Comparison of ENCODE assay signal across 8 mouse cellular contexts in genomic region chr17:36826002-36826401, GRCm38 (mm10). TPM values are rescaled to one million over a fixed set of nuclear protein-coding genes. Genes with fewer than 3 reads are reported as not detected.
DNase-seq lines count a peak whose midpoint lies in the region; ATAC-seq and TF ChIP-seq lines count a peak whose summit lies in the region.
"Not testable (repeated sequence)": the region's sequence is repeated elsewhere in the genome, so short reads cannot be mapped to it uniquely, and the experiment has no call there.

No protein-coding gene starts in this region.

- H3K27me3 ChIP-seq in forebrain, embryonic 11.5 days (ENCODE audit: control insufficient read depth, insufficient read depth, low read length); heart, postnatal 0 days (ENCODE audit: control insufficient read depth, insufficient read depth, low read length); liver, embryonic 11.5 days (replicated peaks; ENCODE audit: control insufficient read depth, insufficient read depth, low read length); splenic B cell, adult 2 months (ENCODE audit: control insufficient read depth, insufficient read depth, low read length, poor library complexity, severe bottlenecking): not testable (repeated sequence)

- H3K36me3 ChIP-seq in forebrain, embryonic 11.5 days (ENCODE audit: control insufficient read depth, insufficient read depth, low read length); heart, postnatal 0 days (replicated peaks; ENCODE audit: control insufficient read depth, insufficient read depth, low read length); liver, embryonic 11.5 days (ENCODE audit: control insufficient read depth, insufficient read depth, low read length); splenic B cell, adult 2 months (ENCODE audit: control insufficient read depth, insufficient read depth, low read length, poor library complexity, severe bottlenecking): not testable (repeated sequence)

- not testable (repeated sequence) for ATAC-seq in forebrain, embryonic 11.5 days (replicated peaks; ENCODE audit: low FRiP score)
- peak; percentile 75 for ATAC-seq in heart, postnatal 0 days (ENCODE audit: insufficient read depth, low read depth)
- peak; percentile 17; the same call in 1 of the 2 replicates for ATAC-seq in liver, embryonic 11.5 days (replicated peaks; ENCODE audit: low FRiP score)

- 13% methylated on average over 5 of the region's 5 CpGs for WGBS in forebrain, embryonic 11.5 days
- 18% methylated on average over 5 of the region's 5 CpGs for WGBS in heart, postnatal 0 days
- WGBS in liver, embryonic 11.5 days = 15% methylated on average over 5 of the region's 5 CpGs

- not testable (repeated sequence) for H3K9me3 ChIP-seq in forebrain, embryonic 11.5 days (ENCODE audit: control insufficient read depth, low read length); heart, postnatal 0 days (replicated peaks; ENCODE audit: control insufficient read depth, low read length); liver, embryonic 11.5 days (ENCODE audit: control insufficient read depth, low read length)

- H3K9ac ChIP-seq in forebrain, embryonic 11.5 days (ENCODE audit: low read length); heart, postnatal 0 days (replicated peaks; ENCODE audit: low read depth, low read length); liver, embryonic 11.5 days (ENCODE audit: low read depth, low read length): not testable (repeated sequence)

- peak; percentile 86 for DNase-seq in CD4-positive helper T cell, adult 2 months (ENCODE audit: low read depth, low spot score)
- DNase-seq in brain, embryonic 18.5 days (ENCODE audit: low read depth, low spot score) = peak; percentile 54
- DNase-seq in forebrain, embryonic 11.5 days (ENCODE audit: low spot score) = peak; percentile 72
- DNase-seq in heart, postnatal 0 days (ENCODE audit: low spot score) = peak; percentile 82
- DNase-seq in kidney, postnatal 25 days = peak; percentile 92 to 96
- not testable (repeated sequence) for DNase-seq in liver, embryonic 11.5 days (ENCODE audit: low spot score)
- DNase-seq in naive thymus-derived CD4-positive, alpha-beta T cell, adult 2 months (ENCODE audit: low read depth) = peak; percentile 89
- DNase-seq in splenic B cell, adult 2 months (ENCODE audit: low read depth, low spot score) = peak; percentile 82

- not testable (repeated sequence) for TF ChIP-seq EP300 in heart, postnatal 0 days (IDR thresholded peaks at IDR 0.05; ENCODE audit: low read depth)

- not testable (repeated sequence) for H3K4me3 ChIP-seq in forebrain, embryonic 11.5 days (ENCODE audit: low read depth, low read length); heart, postnatal 0 days (ENCODE audit: low read depth, low read length); liver, embryonic 11.5 days (ENCODE audit: low read depth, low read length)

- not testable (repeated sequence) for H3K27ac ChIP-seq in forebrain, embryonic 11.5 days (ENCODE audit: low read depth, low read length); heart, postnatal 0 days (ENCODE audit: low read depth); liver, embryonic 11.5 days (ENCODE audit: low read depth, low read length)

- TF ChIP-seq CTCF in heart, postnatal 0 days (IDR thresholded peaks at IDR 0.05; ENCODE audit: low read depth) = peak; percentile 78

- not testable (repeated sequence) for H3K4me1 ChIP-seq in forebrain, embryonic 11.5 days (replicated peaks; ENCODE audit: control insufficient read depth, insufficient read depth, low read length); heart, postnatal 0 days (ENCODE audit: control insufficient read depth, insufficient read depth); liver, embryonic 11.5 days (replicated peaks; ENCODE audit: control insufficient read depth, insufficient read depth, low read length)

- H3K4me2 ChIP-seq in forebrain, embryonic 11.5 days (ENCODE audit: low read depth, low read length, severe bottlenecking); heart, postnatal 0 days (ENCODE audit: low read depth, low read length); liver, embryonic 11.5 days: not testable (repeated sequence)

RNA-seq across cellular contexts. Expression of gene Trim26, which starts 10.9 kb away (rescaled TPM):
- 30.9 and 31.7 TPM in 2 replicates for polyA plus RNA-seq in forebrain, embryonic 11.5 days (2014; fragmentation: Nextera tagmentation; extraction: Ambion mirVana)
- 11.4 and 13.8 TPM in 2 replicates for total RNA-seq in heart, postnatal 0 days (2014; rRNA removed; ENCODE audit: low replicate concordance)
- 14.0 and 14.9 TPM in 2 replicates for polyA plus RNA-seq in heart, postnatal 0 days (2015; fragmentation: Nextera tagmentation; extraction: Ambion mirVana)
- 16.6 and 20.7 TPM in 2 replicates for polyA plus RNA-seq in liver, embryonic 11.5 days (2014; fragmentation: Nextera tagmentation; extraction: Ambion mirVana)

RNA-seq across cellular contexts. Expression of gene H2-M10.6, which starts 14.0 kb away (rescaled TPM):
- polyA plus RNA-seq in forebrain, embryonic 11.5 days (2014; fragmentation: Nextera tagmentation; extraction: Ambion mirVana) = not detected in 2 replicates
- not detected in 2 replicates for total RNA-seq in heart, postnatal 0 days (2014; rRNA removed; ENCODE audit: low replicate concordance)
- polyA plus RNA-seq in heart, postnatal 0 days (2015; fragmentation: Nextera tagmentation; extraction: Ambion mirVana) = not detected in 2 replicates
- not detected in 2 replicates for polyA plus RNA-seq in liver, embryonic 11.5 days (2014; fragmentation: Nextera tagmentation; extraction: Ambion mirVana)

RNA-seq across cellular contexts. Expression of gene Trim15, which starts 41.0 kb away (rescaled TPM):
- polyA plus RNA-seq in forebrain, embryonic 11.5 days (2014; fragmentation: Nextera tagmentation; extraction: Ambion mirVana) = 0.20 and 0.35 TPM in 2 replicates
- not detected in 2 replicates for total RNA-seq in heart, postnatal 0 days (2014; rRNA removed; ENCODE audit: low replicate concordance)
- polyA plus RNA-seq in heart, postnatal 0 days (2015; fragmentation: Nextera tagmentation; extraction: Ambion mirVana) = not detected in 2 replicates
- polyA plus RNA-seq in liver, embryonic 11.5 days (2014; fragmentation: Nextera tagmentation; extraction: Ambion mirVana) = 0.18 and 0.29 TPM in 2 replicates

RNA-seq across cellular contexts. Expression of gene Trim10, which starts 43.4 kb away (rescaled TPM):
- polyA plus RNA-seq in forebrain, embryonic 11.5 days (2014; fragmentation: Nextera tagmentation; extraction: Ambion mirVana) = 7.4 and 8.4 TPM in 2 replicates
- total RNA-seq in heart, postnatal 0 days (2014; rRNA removed; ENCODE audit: low replicate concordance) = 0.15 TPM in 1 of 2 replicates, not detected in the other
- polyA plus RNA-seq in heart, postnatal 0 days (2015; fragmentation: Nextera tagmentation; extraction: Ambion mirVana) = 0.63 and 0.97 TPM in 2 replicates
- polyA plus RNA-seq in liver, embryonic 11.5 days (2014; fragmentation: Nextera tagmentation; extraction: Ambion mirVana) = 70.1 and 81.4 TPM in 2 replicates

RNA-seq across cellular contexts. Expression of gene H2-M10.5, which starts 53.3 kb away (rescaled TPM):
- not detected in 2 replicates for polyA plus RNA-seq in forebrain, embryonic 11.5 days (2014; fragmentation: Nextera tagmentation; extraction: Ambion mirVana)
- not detected in 2 replicates for total RNA-seq in heart, postnatal 0 days (2014; rRNA removed; ENCODE audit: low replicate concordance)
- polyA plus RNA-seq in heart, postnatal 0 days (2015; fragmentation: Nextera tagmentation; extraction: Ambion mirVana) = not detected in 2 replicates
- not detected in 2 replicates for polyA plus RNA-seq in liver, embryonic 11.5 days (2014; fragmentation: Nextera tagmentation; extraction: Ambion mirVana)
